Mouse (Mus musculus): ENCODE data around the gene 1700011L22Rik.

Gene 1700011L22Rik

DNA sequence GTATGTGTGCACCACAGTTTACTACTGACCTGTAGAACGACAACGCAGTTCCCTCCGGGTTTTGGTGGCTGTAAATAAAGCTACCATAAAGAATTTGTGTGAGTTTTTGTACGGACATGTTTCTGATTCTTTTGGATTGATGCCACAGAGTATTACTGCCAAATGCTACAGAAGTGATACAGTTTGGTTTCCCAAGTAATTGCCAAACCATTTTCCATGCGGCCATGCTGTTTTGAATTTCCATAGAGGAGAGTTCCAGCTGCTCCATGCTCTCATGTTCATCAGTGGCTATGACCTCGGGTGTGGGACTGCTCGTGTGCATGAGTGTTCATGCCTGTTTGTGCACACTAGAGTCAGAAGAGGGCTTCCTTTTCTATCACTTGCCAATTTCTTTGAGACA lies 8.4 kb downstream of the 1700011L22Rik start:
- no peak for DNase-seq (ENCODE audit: extremely low read depth, insufficient read length, low spot score)

GRCm38 (mm10) chr8:79239320-79239719 lies 9.1 kb downstream of the 1700011L22Rik start:
- DNase-seq (ENCODE audit: extremely low read depth, insufficient read length, low spot score) = no peak

GRCm38 (mm10) chr8:79229266-79229888 lies 19.0 kb downstream of the 1700011L22Rik start:
- DNase-seq (ENCODE audit: extremely low read depth, insufficient read length, low spot score) = no peak

GRCm38 (mm10) chr8:79227916-79228315 lies 20.5 kb downstream of the 1700011L22Rik start:
- peak; percentile 42 for DNase-seq (ENCODE audit: extremely low read depth, insufficient read length, low spot score)

- peak; percentile 41 for DNase-seq (ENCODE audit: extremely low read depth, insufficient read length, low spot score)
Measured at GRCm38 (mm10) chr8:79227194-79227593, 21.2 kb downstream of the 1700011L22Rik start.

- DNase-seq (ENCODE audit: extremely low read depth, insufficient read length, low spot score) = no peak
Measured at GRCm38 (mm10) chr8:79226046-79226445, 22.3 kb downstream of the 1700011L22Rik start.

- DNase-seq (ENCODE audit: extremely low read depth, insufficient read length, low spot score) = no peak
Measured at GRCm38 (mm10) chr8:79225586-79225985, 22.8 kb downstream of the 1700011L22Rik start.

DNA sequence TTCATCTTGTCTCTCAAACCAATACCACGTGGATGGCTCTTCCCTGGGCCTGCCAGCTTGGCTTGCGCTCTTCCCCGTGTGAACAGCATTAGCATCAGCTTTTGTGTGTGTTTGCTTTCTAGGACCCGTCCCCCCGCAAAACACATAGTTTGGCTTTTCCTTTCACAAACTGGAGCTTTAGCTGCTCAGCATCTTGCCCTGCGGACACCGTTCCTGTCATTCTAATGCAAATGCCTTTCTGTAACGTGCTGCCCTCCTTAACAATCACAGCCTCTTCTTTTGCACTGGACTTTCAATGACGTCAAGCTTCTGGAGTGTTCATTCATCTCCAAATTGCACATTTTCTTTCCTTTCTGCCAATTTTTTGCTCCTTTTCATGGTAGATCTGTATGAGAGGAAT lies 24.0 kb downstream of the 1700011L22Rik start:
- DNase-seq (ENCODE audit: extremely low read depth, insufficient read length, low spot score) = no peak

DNA sequence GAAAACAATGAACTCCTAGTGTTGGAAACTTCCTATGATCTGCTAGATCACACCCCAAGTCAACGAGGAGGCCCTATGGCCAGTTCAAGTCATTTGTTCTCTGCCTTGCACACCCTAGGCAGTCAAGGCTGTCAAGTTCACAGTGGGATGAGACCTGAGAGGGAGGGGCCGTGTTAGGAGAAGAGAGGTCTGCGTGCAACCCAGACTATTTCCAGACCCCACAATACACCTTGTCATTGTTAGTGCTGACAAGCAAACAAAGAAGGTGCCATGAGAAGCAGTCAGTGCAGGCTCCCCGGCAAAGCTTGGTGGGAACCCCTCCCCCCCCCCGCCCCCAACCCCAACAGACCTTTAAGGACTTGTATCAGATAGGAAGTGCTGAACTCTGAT lies 25.6 kb downstream of the 1700011L22Rik start:
- no peak for DNase-seq (ENCODE audit: extremely low read depth, insufficient read length, low spot score)

GRCm38 (mm10) chr8:79222106-79222751 lies 26.1 kb downstream of the 1700011L22Rik start:
- DNase-seq (ENCODE audit: extremely low read depth, insufficient read length, low spot score) = peak; percentile 33

DNA sequence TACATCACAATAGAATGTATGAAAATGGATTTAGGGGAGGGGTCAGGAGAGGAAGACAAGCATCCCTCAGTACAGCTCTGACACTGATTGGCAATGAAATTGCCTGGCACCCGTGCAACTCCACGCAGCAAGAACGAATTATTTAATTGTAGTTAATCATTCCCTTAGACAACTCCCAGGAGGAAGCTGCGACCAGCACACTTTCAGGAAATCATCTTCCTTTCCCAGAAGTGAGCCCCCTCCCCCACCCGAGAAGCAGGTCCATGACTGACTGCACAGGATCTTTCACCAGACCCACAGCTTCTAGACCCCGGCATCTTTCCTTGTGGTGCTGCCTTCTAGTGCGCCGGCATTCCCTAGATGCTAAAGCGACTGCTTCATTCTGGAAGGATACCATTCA lies 36.7 kb downstream of the 1700011L22Rik start:
- no peak for DNase-seq (ENCODE audit: extremely low read depth, insufficient read length, low spot score)

DNA sequence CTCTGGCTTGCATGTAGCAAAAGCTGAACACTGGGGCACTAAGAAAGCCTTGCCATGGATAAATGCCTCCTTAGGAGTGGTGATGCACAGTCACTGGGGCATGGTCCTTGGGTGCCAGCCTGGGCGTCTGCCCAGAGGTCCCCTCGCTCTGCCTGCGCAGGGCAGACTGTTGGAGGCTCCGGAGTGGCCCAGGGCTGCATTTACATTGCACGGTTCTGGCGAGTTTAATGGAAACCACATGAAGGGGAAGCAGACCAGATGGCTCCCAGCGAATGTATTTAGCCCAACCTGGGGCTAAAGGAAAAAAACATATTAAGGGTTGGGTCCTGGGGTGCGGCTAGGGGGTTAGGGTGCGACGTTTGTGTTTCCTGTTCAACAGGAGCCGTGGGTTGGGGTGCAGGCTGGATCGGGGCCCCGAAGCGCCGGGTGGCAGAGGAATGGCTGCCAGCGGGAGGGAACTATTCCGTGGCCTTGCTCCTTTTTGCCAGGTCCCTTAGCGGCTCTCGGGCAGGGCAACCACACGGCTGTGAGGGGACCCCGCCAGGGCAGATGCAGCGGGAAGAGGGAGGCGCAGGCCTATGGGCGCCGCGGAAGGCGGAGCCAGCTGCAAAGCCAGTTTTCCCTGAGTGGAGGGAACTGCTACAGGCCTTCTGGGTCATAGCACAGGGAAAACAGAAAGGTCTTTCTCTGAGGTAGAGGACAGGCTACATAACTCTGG lies 38.6 kb downstream of the 1700011L22Rik start:
- peak; percentile 80 for DNase-seq (ENCODE audit: extremely low read depth, insufficient read length, low spot score)

DNA sequence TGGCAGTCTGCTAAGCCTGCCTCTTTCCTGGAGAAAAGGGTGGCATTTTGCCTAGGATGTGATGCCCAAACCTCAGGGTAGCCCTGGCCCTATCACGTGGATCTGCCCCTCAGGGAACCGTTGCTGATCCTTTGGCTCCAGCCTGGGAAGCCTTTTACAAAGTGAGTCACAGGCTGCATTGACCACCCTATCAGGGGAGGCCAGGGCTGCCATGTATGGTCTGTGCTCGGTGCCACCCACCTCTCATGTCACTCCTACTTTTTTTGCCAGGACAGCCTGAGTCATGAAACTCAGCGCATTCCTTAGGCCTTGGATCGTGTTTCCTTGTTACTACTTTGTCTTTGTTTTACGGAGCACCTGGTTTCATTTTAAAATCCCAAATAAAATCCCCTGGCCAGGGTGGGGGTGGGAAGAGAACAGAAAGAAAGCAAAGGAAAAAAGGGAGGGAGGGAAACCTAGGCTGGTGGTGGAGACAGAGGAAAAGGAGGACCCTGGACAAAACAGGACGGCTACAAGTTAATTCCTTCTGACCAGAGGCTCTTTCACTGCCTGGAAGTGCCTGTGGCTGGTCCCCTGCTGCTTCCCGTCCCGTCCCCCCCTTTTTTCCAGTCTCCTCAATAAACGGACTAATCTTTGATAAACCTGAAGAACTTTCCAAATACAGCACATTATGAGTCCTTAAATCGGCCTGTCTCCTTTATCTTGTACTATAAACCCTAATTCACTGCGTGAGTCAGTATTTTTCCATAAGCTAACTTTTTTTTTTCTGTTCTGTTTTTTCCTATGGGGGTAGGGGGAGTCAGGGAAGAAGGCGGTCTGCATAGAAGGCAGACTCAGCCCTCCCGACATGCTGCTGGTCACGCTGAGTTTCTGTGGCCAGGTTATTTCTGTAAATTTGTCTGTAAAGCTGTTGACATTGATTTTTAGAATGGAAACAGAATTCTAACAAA lies 39.4 kb downstream of the 1700011L22Rik start:
- peak; percentile 88 for DNase-seq (ENCODE audit: extremely low read depth, insufficient read length, low spot score)

GRCm38 (mm10) chr8:79208181-79208580 lies 40.2 kb downstream of the 1700011L22Rik start:
- peak; percentile 60 for DNase-seq (ENCODE audit: extremely low read depth, insufficient read length, low spot score)

DNA sequence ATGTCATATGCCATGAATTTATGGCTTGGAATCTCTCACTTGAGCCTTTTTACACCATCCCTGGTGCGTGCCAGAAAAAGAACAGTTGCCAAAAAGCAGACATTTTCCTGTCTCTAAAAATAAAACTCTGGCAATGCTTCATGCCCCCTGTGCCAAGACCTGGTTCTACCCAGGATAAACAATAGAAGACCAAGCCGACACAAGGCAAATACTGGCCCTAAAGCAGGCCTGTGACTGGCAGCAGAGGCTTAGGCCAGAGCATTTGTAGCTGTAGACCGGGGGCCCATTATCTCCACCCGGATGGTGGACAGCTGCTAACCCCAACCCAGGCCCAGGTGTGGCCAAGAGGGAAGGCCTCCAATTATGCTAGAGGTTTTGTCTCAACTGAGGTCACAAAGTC lies 41.5 kb downstream of the 1700011L22Rik start:
- DNase-seq (ENCODE audit: extremely low read depth, insufficient read length, low spot score) = peak; percentile 73

DNA sequence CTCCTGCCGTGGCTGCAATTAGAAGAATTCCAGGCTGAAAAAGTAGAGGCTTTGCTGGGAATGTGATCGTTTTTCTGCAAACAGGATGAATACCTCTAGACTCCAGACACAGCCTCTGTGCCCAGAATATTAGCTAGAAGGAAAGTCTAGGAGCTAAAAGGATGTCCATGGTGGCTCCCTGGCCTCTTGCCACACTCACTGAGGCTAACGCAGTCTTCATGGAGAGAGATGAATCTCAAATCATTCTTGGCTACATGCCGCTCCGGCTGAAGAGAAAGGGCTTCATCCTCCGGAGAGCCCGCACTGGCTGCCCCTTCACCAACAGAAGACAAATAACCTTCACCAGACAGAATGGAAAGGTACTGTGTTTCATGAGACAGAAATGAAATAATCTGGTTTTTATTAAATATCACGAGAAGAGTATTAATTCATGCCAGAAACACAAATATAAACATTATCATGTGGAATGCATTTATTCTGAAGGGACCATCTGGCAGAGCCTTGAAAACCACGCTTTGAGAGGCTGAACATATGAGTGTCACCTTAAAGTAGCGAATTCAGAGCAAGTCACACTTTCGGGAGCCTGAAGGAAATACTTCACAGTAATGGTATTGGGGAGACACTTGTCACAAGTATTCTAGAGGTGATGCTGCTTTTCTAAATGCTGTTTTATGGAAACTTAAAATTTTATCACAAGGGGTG lies 46.8 kb downstream of the 1700011L22Rik start:
- no peak for DNase-seq (ENCODE audit: extremely low read depth, insufficient read length, low spot score)

DNA sequence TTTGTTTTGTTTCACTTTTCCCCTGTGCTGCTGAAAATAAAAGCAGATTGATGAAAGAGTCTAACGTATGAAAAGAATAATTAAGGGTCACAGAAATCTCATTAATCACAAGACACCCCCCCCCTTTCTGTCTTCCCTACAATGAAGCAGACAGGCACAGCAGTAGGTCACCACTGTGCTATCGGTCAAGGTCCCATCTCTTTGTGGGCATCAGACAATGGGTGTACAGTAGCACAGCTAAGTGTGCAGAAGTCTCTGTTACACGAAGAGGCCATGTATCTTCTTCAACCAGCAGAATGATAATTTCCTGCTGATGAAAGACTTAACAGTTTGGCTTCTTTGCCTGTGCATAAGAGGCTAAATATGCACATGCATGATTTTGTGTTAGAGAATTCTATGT lies 49.7 kb downstream of the 1700011L22Rik start:
- no peak for DNase-seq (ENCODE audit: extremely low read depth, insufficient read length, low spot score)

- DNase-seq (ENCODE audit: extremely low read depth, insufficient read length, low spot score) = no peak
Measured at GRCm38 (mm10) chr8:79196481-79196880, 51.9 kb downstream of the 1700011L22Rik start.

- no peak for DNase-seq (ENCODE audit: extremely low read depth, insufficient read length, low spot score)
Measured at GRCm38 (mm10) chr8:79190071-79190470, 58.3 kb downstream of the 1700011L22Rik start.

GRCm38 (mm10) chr8:79185488-79185887 lies 62.9 kb downstream of the 1700011L22Rik start:
- no peak for DNase-seq (ENCODE audit: extremely low read depth, insufficient read length, low spot score)
